29 mouse cellular contexts compared by ENCODE assay signal in genomic region chr16:96536426-96536825, GRCm38 (mm10).
DNase-seq lines count a peak whose midpoint lies in the region; ATAC-seq lines count a peak whose summit lies in the region.
"Had no signal": no experiment of that assay in that cellular context is flagged by ENCODE, and none has a peak within 500 bp of the region (broad histone marks: within the 10 kb centered on the region; RNA-seq: fewer than 3 reads in every experiment).

No protein-coding gene starts in this region.

- H3K9ac ChIP-seq in kidney, embryonic 15.5 days, result no peak overlapping the region
- no peak overlapping the region for H3K9ac ChIP-seq in kidney, embryonic 16.5 days (replicated peaks; ENCODE audit: low read length)
- H3K9ac ChIP-seq: embryonic facial prominence, embryonic 13.5 days; embryonic facial prominence, embryonic 15.5 days; forebrain, embryonic 12.5 days had no signal

- no peak overlapping the region for H3K27ac ChIP-seq in kidney, embryonic 15.5 days
- H3K27ac ChIP-seq in kidney, embryonic 16.5 days (ENCODE audit: low read length), result peak overlapping the region; percentile 26; the same call in 1 of the 2 replicates
- H3K27ac ChIP-seq: embryonic facial prominence, embryonic 13.5 days; embryonic facial prominence, embryonic 15.5 days; forebrain, embryonic 10.5 days; forebrain, embryonic 12.5 days had no signal

- H3K9me3 ChIP-seq in kidney, embryonic 15.5 days (replicated peaks), result no peaks in the 10 kb centered on the region
- no peaks in the 10 kb centered on the region for H3K9me3 ChIP-seq in kidney, embryonic 16.5 days (ENCODE audit: low read length)
- H3K9me3 ChIP-seq: embryonic facial prominence, embryonic 13.5 days; embryonic facial prominence, embryonic 15.5 days; forebrain, embryonic 10.5 days; forebrain, embryonic 12.5 days had no signal

- DNase-seq in kidney, adult 11 months, result peak; percentile 39
- DNase-seq in kidney, adult 8-10 months, result peak; percentile 23 to 58
- no peak for DNase-seq in kidney, adult 18-20 months
- DNase-seq in kidney, postnatal 4 days, result no peak
- peak; percentile 14 to 46 for DNase-seq in kidney, postnatal 36 days
- DNase-seq in spleen, postnatal 36 days (ENCODE audit: low spot score in 2 of 2), result no peak
- DNase-seq: adrenal gland, adult 8-10 months; adrenal gland, postnatal 14 days; adrenal gland, postnatal 36 days; B cell, adult 2 months; cerebellum, adult 11-12 months; cerebellum, adult 2 months; cerebellum, adult 9-10 months; cerebellum, postnatal 10 days; cerebellum, postnatal 36 days; embryo, embryonic 11 days had no signal

- H3K4me2 ChIP-seq in kidney, embryonic 15.5 days, result no peak overlapping the region
- H3K4me2 ChIP-seq in kidney, embryonic 16.5 days (replicated peaks; ENCODE audit: low read depth, low read length), result no peak overlapping the region
- H3K4me2 ChIP-seq: embryonic facial prominence, embryonic 13.5 days; embryonic facial prominence, embryonic 15.5 days; forebrain, embryonic 12.5 days had no signal

- H3K4me1 ChIP-seq in kidney, embryonic 15.5 days, result 0 out of 2 replicates have a peak, but pooled peaks cover 8% of the 10 kb centered on the region
- 0 out of 2 replicates have a peak, but pooled peaks cover 3% of the 10 kb centered on the region for H3K4me1 ChIP-seq in kidney, embryonic 16.5 days (ENCODE audit: insufficient read depth, low read length)
- H3K4me1 ChIP-seq: forebrain, embryonic 12.5 days had no signal

- ATAC-seq in kidney, embryonic 15.5 days (replicated peaks; ENCODE audit: low FRiP score), result no peak
- no peak for ATAC-seq in kidney, embryonic 16.5 days (ENCODE audit: low FRiP score, low TSS enrichment)
- ATAC-seq: activated CD4-positive, CD25-positive, alpha-beta regulatory T cell, adult 4 months; CD4-positive, CD25-positive, alpha-beta regulatory T cell, adult 4 months; forebrain, embryonic 14.5 days; Patski had no signal

- peaks cover 2% of the 10 kb centered on the region; the same call in 1 of the 2 replicates for H3K27me3 ChIP-seq in kidney, embryonic 15.5 days
- no peaks in the 10 kb centered on the region for H3K27me3 ChIP-seq in kidney, embryonic 16.5 days (ENCODE audit: insufficient read depth, low read length)
- H3K27me3 ChIP-seq: CH12.LX; embryonic facial prominence, embryonic 13.5 days; embryonic facial prominence, embryonic 15.5 days had no signal

- H3K4me3 ChIP-seq in kidney, embryonic 15.5 days (replicated peaks), result no peak overlapping the region
- H3K4me3 ChIP-seq in kidney, embryonic 16.5 days (ENCODE audit: low read length), result no peak overlapping the region
- H3K4me3 ChIP-seq: embryonic facial prominence, embryonic 13.5 days; embryonic facial prominence, embryonic 15.5 days; erythroblast, embryonic 14.5 days; forebrain, embryonic 10.5 days; forebrain, embryonic 12.5 days had no signal

- no peaks in the 10 kb centered on the region for H3K36me3 ChIP-seq in kidney, embryonic 15.5 days
- H3K36me3 ChIP-seq in kidney, embryonic 16.5 days (ENCODE audit: insufficient read depth, low read length), result no peaks in the 10 kb centered on the region
- H3K36me3 ChIP-seq: embryonic facial prominence, embryonic 13.5 days; embryonic facial prominence, embryonic 15.5 days; forebrain, embryonic 10.5 days; forebrain, embryonic 12.5 days; G1E had no signal

Comparison
In these comparisons a context has a peak if more than half of its experiments do, and no peak if none do; other contexts are left out.
1. DNase-seq: peak in kidney, adult 11 months (single experiment), kidney, adult 8-10 months (2 of 2) and kidney, postnatal 36 days (2 of 2); none in kidney, adult 18-20 months (single experiment), kidney, postnatal 4 days (0 of 2) and spleen, postnatal 36 days (0 of 2).